ENCODE assay signal across 8 mouse cellular contexts in genomic region chr9:51764921-51765416, GRCm38 (mm10). TPM values are rescaled to one million over a fixed set of nuclear protein-coding genes. Genes with fewer than 3 reads are reported as not detected.
DNase-seq lines count a peak whose midpoint lies in the region; ATAC-seq and TF ChIP-seq lines count a peak whose summit lies in the region.

Arhgap20 (plus strand) TSS chr9:51765337.

- peak within 1 kb of the TSS; percentile 36; the same call in 1 of the 2 replicates for H3K27ac ChIP-seq in embryonic facial prominence, embryonic 12.5 days
- peak within 1 kb of the TSS; percentile 65 for H3K27ac ChIP-seq in heart, adult 2 months
- no peak within 1 kb of the TSS for H3K27ac ChIP-seq in kidney, adult 2 months (ENCODE audit: insufficient read depth, low read depth, low read length)
- H3K27ac ChIP-seq in limb, embryonic 10.5 days: peak within 1 kb of the TSS; percentile 69
- H3K27ac ChIP-seq in midbrain, embryonic 11.5 days (ENCODE audit: low read depth, low read length): no peak within 1 kb of the TSS
- H3K27ac ChIP-seq in small intestine, adult 2 months (ENCODE audit: insufficient read depth, low read depth, low read length): no peak within 1 kb of the TSS

- ATAC-seq in embryonic facial prominence, embryonic 12.5 days (ENCODE audit: insufficient number of reproducible peaks, insufficient read depth, low FRiP score, low TSS enrichment): peak; percentile 93
- ATAC-seq in midbrain, embryonic 11.5 days (ENCODE audit: low FRiP score): peak; percentile 95

- H3K4me3 ChIP-seq in embryonic facial prominence, embryonic 12.5 days: peak within 1 kb of the TSS; percentile 70
- H3K4me3 ChIP-seq in heart, adult 2 months: peak within 1 kb of the TSS; percentile 78
- H3K4me3 ChIP-seq in kidney, adult 2 months (ENCODE audit: insufficient read depth, low read depth, low read length): peak within 1 kb of the TSS; percentile 90
- peak within 1 kb of the TSS; percentile 62 for H3K4me3 ChIP-seq in limb, embryonic 10.5 days
- H3K4me3 ChIP-seq in midbrain, embryonic 11.5 days (ENCODE audit: low read depth, low read length): peak within 1 kb of the TSS; percentile 67
- peak within 1 kb of the TSS; percentile 65 for H3K4me3 ChIP-seq in small intestine, adult 2 months (ENCODE audit: low read depth, low read length)

- no peaks in the 10 kb centered on the region for H3K79me2 ChIP-seq in heart, adult 2 months (replicated peaks; ENCODE audit: control insufficient read depth, insufficient read depth, low read length)

- peaks cover 62% of the 10 kb centered on the region for H3K27me3 ChIP-seq in embryonic facial prominence, embryonic 12.5 days
- H3K27me3 ChIP-seq in heart, adult 2 months (ENCODE audit: control insufficient read depth, insufficient read depth, low read length): no peaks in the 10 kb centered on the region; the same call in 1 of the 2 replicates
- no peaks in the 10 kb centered on the region; the same call in 1 of the 2 replicates for H3K27me3 ChIP-seq in kidney, adult 2 months (replicated peaks; ENCODE audit: control insufficient read depth, insufficient read depth, low read length)
- peaks cover 85% of the 10 kb centered on the region for H3K27me3 ChIP-seq in limb, embryonic 10.5 days (ENCODE audit: low read depth, poor library complexity, severe bottlenecking)
- peaks cover 22% of the 10 kb centered on the region for H3K27me3 ChIP-seq in midbrain, embryonic 11.5 days (ENCODE audit: control insufficient read depth, insufficient read depth, low read length)
- H3K27me3 ChIP-seq in small intestine, adult 2 months (ENCODE audit: control insufficient read depth, insufficient read depth, low read length): peaks cover 19% of the 10 kb centered on the region

- intact Hi-C loops in heart, adult 2 months (cut with DNase I): loop anchor here (2.0 to 10.0 kb wide), 3 partner anchors 130 to 430 kb away; no protein-coding TSS in a partner anchor

- DNase-seq in adrenal gland, postnatal 36 days: peak; percentile 85 to 90
- DNase-seq in heart, adult 2 months: peak; percentile 80 to 83
- peak; percentile 79 for DNase-seq in kidney, adult 2 months
- peak; percentile 86 for DNase-seq in limb, embryonic 10.5 days (ENCODE audit: low spot score)
- peak; percentile 97 for DNase-seq in midbrain, embryonic 11.5 days (ENCODE audit: low spot score, missing footprints)
- peak; percentile 79 for DNase-seq in yolk sac, embryonic 10.5 days (ENCODE audit: low spot score)

- TF ChIP-seq POLR2A in heart, adult 2 months (IDR thresholded peaks at IDR 0.05; ENCODE audit: insufficient read depth, low read depth, low read length): peak; percentile 49; the same call in 1 of the 2 replicates
- TF ChIP-seq POLR2A in kidney, adult 2 months (IDR thresholded peaks at IDR 0.05; ENCODE audit: low read depth, low read length): no peak
- TF ChIP-seq POLR2A in small intestine, adult 2 months (IDR thresholded peaks at IDR 0.05; ENCODE audit: low read depth, low read length): no peak

- TF ChIP-seq EP300 in heart, adult 2 months (IDR thresholded peaks at IDR 0.05; ENCODE audit: insufficient read depth, low read depth, low read length): no peak

- peak within 1 kb of the TSS; percentile 63 for H3K9ac ChIP-seq in embryonic facial prominence, embryonic 12.5 days
- H3K9ac ChIP-seq in heart, adult 2 months (ENCODE audit: low read depth, low read length): peak within 1 kb of the TSS; percentile 74
- peak within 1 kb of the TSS; percentile 68 for H3K9ac ChIP-seq in midbrain, embryonic 11.5 days (ENCODE audit: low read length)

- H3K9me3 ChIP-seq in embryonic facial prominence, embryonic 12.5 days: no peaks in the 10 kb centered on the region
- H3K9me3 ChIP-seq in limb, embryonic 10.5 days (replicated peaks): no peaks in the 10 kb centered on the region
- H3K9me3 ChIP-seq in midbrain, embryonic 11.5 days (ENCODE audit: control insufficient read depth, low read length): no peaks in the 10 kb centered on the region

- no peaks in the 10 kb centered on the region for H3K36me3 ChIP-seq in embryonic facial prominence, embryonic 12.5 days
- H3K36me3 ChIP-seq in heart, adult 2 months (ENCODE audit: control insufficient read depth, insufficient read depth, low read length): no peaks in the 10 kb centered on the region
- H3K36me3 ChIP-seq in kidney, adult 2 months (ENCODE audit: control insufficient read depth, insufficient read depth, low read length): no peaks in the 10 kb centered on the region
- no peaks in the 10 kb centered on the region for H3K36me3 ChIP-seq in limb, embryonic 10.5 days
- no peaks in the 10 kb centered on the region for H3K36me3 ChIP-seq in midbrain, embryonic 11.5 days (ENCODE audit: control insufficient read depth, insufficient read depth, low read length)
- no peaks in the 10 kb centered on the region for H3K36me3 ChIP-seq in small intestine, adult 2 months (ENCODE audit: control insufficient read depth, insufficient read depth, low read length)

- TF ChIP-seq CTCF in heart, adult 2 months (IDR thresholded peaks at IDR 0.05): no peak
- no peak for TF ChIP-seq CTCF in kidney, adult 2 months (conservative IDR thresholded peaks at IDR 0.05; ENCODE audit: insufficient read depth, insufficient read length, low read depth, low read length)
- no peak for TF ChIP-seq CTCF in small intestine, adult 2 months (IDR thresholded peaks at IDR 0.05; ENCODE audit: extremely low read depth, insufficient read length, insufficient replicate concordance, low read depth, low read length)

- H3K4me2 ChIP-seq in embryonic facial prominence, embryonic 12.5 days (replicated peaks): peak within 1 kb of the TSS; percentile 92
- peak within 1 kb of the TSS; percentile 93 for H3K4me2 ChIP-seq in midbrain, embryonic 11.5 days

- H3K4me1 ChIP-seq in embryonic facial prominence, embryonic 12.5 days: 0 out of 2 replicates have a peak, but pooled peaks cover 9% of the 10 kb centered on the region
- H3K4me1 ChIP-seq in heart, adult 2 months (ENCODE audit: control insufficient read depth, insufficient read depth, low read length): peaks cover 2% of the 10 kb centered on the region
- peaks cover 3% of the 10 kb centered on the region; the same call in 1 of the 2 replicates for H3K4me1 ChIP-seq in kidney, adult 2 months (ENCODE audit: control insufficient read depth, insufficient read depth, low read length)
- H3K4me1 ChIP-seq in limb, embryonic 10.5 days: peaks cover 20% of the 10 kb centered on the region
- peaks cover 10% of the 10 kb centered on the region for H3K4me1 ChIP-seq in midbrain, embryonic 11.5 days (ENCODE audit: control insufficient read depth, insufficient read depth, low read length)
- peaks cover 8% of the 10 kb centered on the region for H3K4me1 ChIP-seq in small intestine, adult 2 months (ENCODE audit: control insufficient read depth, insufficient read depth, insufficient read length, low read length)

- WGBS in embryonic facial prominence, embryonic 12.5 days: 1% methylated on average over 59 of the region's 77 CpGs
- WGBS in heart, adult 2 months: 1% methylated on average over 74 of the region's 77 CpGs
- WGBS in kidney, adult 2 months: under 1% methylated on average over 62 of the region's 77 CpGs
- under 1% methylated on average over 63 of the region's 77 CpGs for WGBS in limb, embryonic 10.5 days
- WGBS in midbrain, embryonic 11.5 days: under 1% methylated on average over 63 of the region's 77 CpGs
- WGBS in small intestine, adult 2 months: 1% methylated on average over 70 of the region's 77 CpGs

RNA-seq across cellular contexts. Expression of gene Arhgap20, which starts in this region (rescaled TPM):
- 1 to 10 TPM; 1.9 to 3.1 TPM for total RNA-seq in adrenal gland, postnatal 36 days (2021)
- 5.9 and 6.5 TPM in 2 replicates for polyA plus RNA-seq in embryonic facial prominence, embryonic 12.5 days (2016; fragmentation: Nextera tagmentation; extraction: Ambion mirVana)
- 10 to 100 TPM; 18.1 to 29.6 TPM for total RNA-seq in heart, adult 2 months (2021)
- polyA plus RNA-seq in heart, adult 2 months (2012; rRNA removed): 3.5 and 6.2 TPM in 2 replicates
- 0.09 and 0.11 TPM in 2 replicates for polyA plus RNA-seq in kidney, adult 2 months (2012; rRNA removed)
- polyA plus RNA-seq in limb, embryonic 10.5 days (2016; fragmentation: Nextera tagmentation; extraction: Ambion mirVana): 0.28 and 0.63 TPM in 2 replicates
- 4.1 and 5.7 TPM in 2 replicates for polyA plus RNA-seq in midbrain, embryonic 11.5 days (2014; fragmentation: Nextera tagmentation; extraction: Ambion mirVana)
- polyA plus RNA-seq in small intestine, adult 2 months (2012; rRNA removed): 0.15 and 0.56 TPM in 2 replicates

Comparison
In these comparisons a context has a peak if more than half of its experiments do, and no peak if none do; other contexts are left out.
1. RNA of gene Arhgap20 (total RNA-seq): 18.1 to 29.6 TPM in heart, adult 2 months; 1.9 to 3.1 TPM in adrenal gland, postnatal 36 days; every median in the first group is over 4 times any median in the second.
2. Peak in DNase-seq and H3K4me3 ChIP-seq in kidney, adult 2 months; RNA of the gene not detected or under 1 TPM.
3. Peak in DNase-seq, H3K4me3 ChIP-seq and H3K27ac ChIP-seq in limb, embryonic 10.5 days; RNA of the gene not detected or under 1 TPM.
4. H3K27ac ChIP-seq: peak in embryonic facial prominence, embryonic 12.5 days (single experiment) and heart, adult 2 months (single experiment); none in kidney, adult 2 months (single experiment), midbrain, embryonic 11.5 days (single experiment) and small intestine, adult 2 months (single experiment).
5. Peak in every context shown above with its lines, with median percentiles within 50 percentile points of each other: DNase-seq, H3K4me3 ChIP-seq and H3K9ac ChIP-seq.